Mouse (Mus musculus) ES-E14 (cell line): Measurements from ENCODE around the gene Slc7a11. TPM values are rescaled to one million over a fixed set of nuclear protein-coding genes. Genes with fewer than 3 reads are reported as not detected.

Experiments used
- DNase-seq: peaks from one replicate; pipeline ENCODE4 v3.0.0-alpha.2; 2013; ENCODE audit warnings: low read depth, low spot score
- H3K27ac ChIP-seq: 2 replicates; pipeline ENCODE4 v1.5.1; 2012; ENCODE audit warnings: low read depth, mild to moderate bottlenecking, low read length, moderate library complexity, mixed read lengths; ENCODE audit not compliant: poor library complexity, insufficient read depth, severe bottlenecking
- H3K36me3 ChIP-seq: 2 replicates; pipeline ENCODE4 v1.6.1; 2012; ENCODE audit warnings: mild to moderate bottlenecking, low read length, moderate library complexity, mixed read lengths; ENCODE audit not compliant: control insufficient read depth, poor library complexity, insufficient read depth, severe bottlenecking
- H3K4me1 ChIP-seq, 2 experiments: fragments of 150-350 bp in 1 of 2; sonication (generic) in 1 of 2; 2 replicates each; pipeline ENCODE4 v1.6.1; 2012; ENCODE audit warnings: low read length in 2 of 2, mild to moderate bottlenecking in 1 of 2, mixed read lengths in 1 of 2; ENCODE audit not compliant: control insufficient read depth in 2 of 2, insufficient read depth in 2 of 2, poor library complexity in 1 of 2
- H3K4me3 ChIP-seq, 2 experiments: fragments of 150-350 bp in 1 of 2; sonication (generic) in 1 of 2; 2 replicates each; pipeline ENCODE4 v1.5.1; 2012; ENCODE audit warnings: low read length in 2 of 2, low read depth in 1 of 2, mild to moderate bottlenecking in 1 of 2, mixed read lengths in 1 of 2; ENCODE audit not compliant: insufficient read depth in 1 of 2, poor library complexity in 1 of 2, severe bottlenecking in 1 of 2
- H3K9ac ChIP-seq: 2 replicates; pipeline ENCODE4 v1.6.1; 2012; ENCODE audit warnings: low read depth, mild to moderate bottlenecking, low read length, mixed read lengths; ENCODE audit not compliant: poor library complexity, insufficient read depth, severe bottlenecking
- H3K9me3 ChIP-seq: fragments of 150-350 bp; sonication (generic); 2 replicates; pipeline ENCODE4 v1.6.1; 2012; ENCODE audit warnings: low read depth, mild to moderate bottlenecking, low read length; ENCODE audit not compliant: control insufficient read depth, insufficient read depth
- CHD2 ChIP-seq: IDR thresholded peaks from 2 replicates; pipeline ENCODE4 v1.6.1; 2014; ENCODE audit warnings: mild to moderate bottlenecking, low read depth, low read length, inconsistent platforms
- HCFC1 ChIP-seq: IDR thresholded peaks from 2 replicates; pipeline ENCODE4 v1.6.1; 2012; ENCODE audit warnings: low read length, inconsistent platforms, borderline replicate concordance; ENCODE audit not compliant: insufficient read depth
- MAFK ChIP-seq: IDR thresholded peaks from 2 replicates; pipeline ENCODE4 v1.6.1; 2014; ENCODE audit warnings: mild to moderate bottlenecking, low read depth, low read length, inconsistent platforms; ENCODE audit not compliant: insufficient read depth
- ZC3H11A ChIP-seq: IDR thresholded peaks from 2 replicates; pipeline ENCODE4 v1.6.1; 2012; ENCODE audit warnings: low read depth, mild to moderate bottlenecking, inconsistent platforms, low read length, borderline replicate concordance
- ZNF384 ChIP-seq: IDR thresholded peaks from 2 replicates; pipeline ENCODE4 v1.6.1; 2012; ENCODE audit warnings: low read depth, low read length, inconsistent platforms
- in situ Hi-C, 2 experiments: fragments of 600-800 bp; cut with MboI; formaldehyde crosslinking; loops; one replicate each; pipeline ENCODE4 v1.15.1; 2025; ENCODE audit warnings: low sequenced_read_pairs in 2 of 2, inconsistent platforms in 1 of 2; ENCODE audit not compliant: unreplicated experiment in 2 of 2
- total RNA-seq: library from RNA; depleted of rRNA; stranded (reverse); fragments of 300-350 nt; gene quantifications from 2 replicates; pipeline ENCODE4 v1.2.3, GENCODE M21; 2012

The Slc7a11 gene
- total RNA-seq, 1 experiment, result 2.1 TPM

DNA sequence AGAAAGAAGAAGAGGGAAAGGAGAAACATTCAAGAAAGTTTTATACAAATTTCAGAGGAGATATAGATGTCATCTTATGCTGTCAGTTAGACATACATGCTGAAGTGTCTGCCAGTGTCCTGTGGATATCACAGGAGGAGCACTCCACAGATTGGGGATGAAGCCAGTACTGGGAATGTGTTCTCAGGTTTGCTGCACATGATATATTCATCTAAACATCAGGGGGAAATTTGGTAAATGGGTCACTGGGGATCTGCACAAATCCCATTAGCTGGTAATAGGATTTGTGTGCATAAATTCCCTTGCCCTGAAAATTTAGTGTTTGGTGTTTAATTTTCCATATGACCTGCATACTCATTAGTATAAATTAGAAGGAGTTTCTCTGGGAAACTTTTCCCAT is 562.9 kb downstream of the Slc7a11 start:
- no peak for DNase-seq
- TF ChIP-seq HCFC1 (no peak), ZNF384 (no peak), CHD2 (no peak), MAFK (no peak), ZC3H11A (no peak)
- H3K36me3 ChIP-seq, result no peaks in the 10 kb centered on the region
- no peak overlapping the region for H3K27ac ChIP-seq
- H3K9me3 ChIP-seq, result no peaks in the 10 kb centered on the region
- in situ Hi-C loops, result no loop called here
- H3K9ac ChIP-seq, result no peak overlapping the region
- H3K4me3 ChIP-seq, result no peak overlapping the region
- H3K4me1 ChIP-seq, result no peaks in the 10 kb centered on the region

DNA sequence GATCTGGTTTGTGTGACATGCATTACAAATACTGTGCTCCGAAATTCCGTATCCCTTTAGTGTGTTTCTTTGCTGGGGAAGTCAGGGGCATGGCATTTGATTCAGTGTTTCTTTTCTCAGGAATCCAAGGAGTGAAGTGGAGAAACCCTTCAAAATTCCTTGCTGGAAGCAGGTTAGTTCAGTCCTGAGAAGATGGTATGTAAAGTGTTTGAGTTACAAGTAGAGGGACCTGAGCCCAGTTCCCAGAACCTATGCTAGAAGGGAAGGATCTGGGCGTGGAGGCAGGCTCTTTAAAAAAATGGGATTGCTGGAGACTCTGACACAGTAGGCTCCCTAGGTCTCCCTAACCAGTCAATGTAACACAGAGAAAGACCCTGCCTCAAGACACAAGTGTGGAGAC is 572.6 kb downstream of the Slc7a11 start:
- no peak for TF ChIP-seq MAFK
- TF ChIP-seq CHD2, result no peak
- TF ChIP-seq ZNF384, result no peak
- TF ChIP-seq ZC3H11A, result no peak
- TF ChIP-seq HCFC1, result no peak
- no peaks in the 10 kb centered on the region for H3K36me3 ChIP-seq
- no peak overlapping the region for H3K4me3 ChIP-seq
- in situ Hi-C loops, result no loop called here
- no peaks in the 10 kb centered on the region for H3K4me1 ChIP-seq
- H3K27ac ChIP-seq, result no peak overlapping the region
- no peak overlapping the region for H3K9ac ChIP-seq
- no peak for DNase-seq
- no peaks in the 10 kb centered on the region for H3K9me3 ChIP-seq

DNA sequence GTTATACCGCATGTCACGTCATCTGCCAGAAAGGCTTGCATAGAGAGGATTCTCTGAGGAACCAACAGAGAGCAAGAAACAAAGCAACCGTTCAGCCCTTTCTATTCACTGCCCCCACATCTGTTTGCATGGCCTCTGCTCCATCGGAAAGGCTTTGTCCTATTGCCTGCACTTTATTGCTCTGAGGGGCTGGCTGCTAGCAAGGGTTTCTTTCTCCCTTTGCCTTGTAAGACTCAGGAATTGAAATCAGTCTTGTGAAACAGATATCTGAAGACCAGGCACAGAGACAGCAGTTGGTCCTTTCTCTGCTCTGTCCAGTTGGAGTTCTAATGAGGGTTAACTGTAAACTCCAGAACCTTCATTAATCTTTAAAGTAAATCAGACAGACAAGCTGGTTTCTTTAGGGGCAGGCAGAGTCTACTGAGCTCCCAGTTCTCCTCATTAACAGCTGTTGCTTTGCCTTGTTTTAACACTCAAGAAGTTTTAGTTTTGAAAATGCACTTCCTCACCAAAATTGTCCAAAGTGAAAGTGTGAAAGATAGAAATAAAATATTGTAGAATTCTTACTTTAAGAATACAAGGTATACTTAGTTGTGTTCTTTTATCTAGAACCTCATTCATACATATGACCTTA is 575.3 kb downstream of the Slc7a11 start:
- no peak overlapping the region for H3K27ac ChIP-seq
- TF ChIP-seq ZNF384 (no peak), MAFK (no peak), ZC3H11A (no peak), HCFC1 (no peak), CHD2 (no peak)
- no peak for DNase-seq
- no peak overlapping the region for H3K4me3 ChIP-seq
- H3K9ac ChIP-seq, result no peak overlapping the region
- in situ Hi-C loops, result no loop called here
- no peaks in the 10 kb centered on the region for H3K9me3 ChIP-seq
- no peaks in the 10 kb centered on the region for H3K4me1 ChIP-seq
- H3K36me3 ChIP-seq, result no peaks in the 10 kb centered on the region

DNA sequence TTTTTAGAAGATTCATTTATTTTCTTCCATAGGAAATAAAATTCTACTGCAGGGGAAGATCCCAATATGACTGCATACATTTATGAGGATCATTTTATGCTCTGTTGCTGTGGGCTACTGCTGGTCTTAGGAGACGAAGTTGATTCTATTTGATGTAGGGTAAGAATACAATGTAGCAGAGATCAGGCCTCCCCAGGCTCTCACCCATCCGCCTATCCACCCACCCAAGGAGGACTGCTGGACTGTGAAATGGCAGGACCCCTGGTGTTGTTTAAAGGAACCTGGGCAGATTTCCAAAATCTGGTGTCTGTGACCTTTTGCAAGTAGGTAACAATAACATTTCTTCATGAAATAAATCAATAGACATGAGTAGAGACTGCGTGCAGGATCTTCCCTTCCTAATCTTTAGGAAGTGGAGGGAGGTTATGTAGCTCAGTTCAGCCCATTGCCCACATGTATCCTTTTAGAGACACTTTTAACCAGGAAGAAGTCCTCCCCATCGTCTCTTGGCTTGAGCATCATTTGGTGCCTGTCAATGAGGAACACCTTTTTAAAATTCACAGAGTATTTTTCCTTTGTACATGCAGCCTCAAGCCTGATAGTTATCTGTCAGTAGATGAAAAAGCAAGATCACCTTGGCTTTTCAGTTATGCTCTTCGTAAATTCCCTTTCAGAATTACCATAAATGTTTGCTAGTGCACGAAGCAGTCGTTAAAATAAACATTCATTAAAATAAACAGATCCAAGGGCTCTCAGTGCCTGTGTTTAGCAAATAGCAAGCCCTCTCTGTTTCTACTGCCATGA is 576.1 kb downstream of the Slc7a11 start:
- in situ Hi-C loops, result no loop called here
- Histone ChIP-seq H3K9ac (no peak overlapping the region), H3K27ac (no peak overlapping the region), H3K36me3 (no peaks in the 10 kb centered on the region), H3K9me3 (no peaks in the 10 kb centered on the region), H3K4me1 (no peaks in the 10 kb centered on the region), H3K4me3 (no peak overlapping the region)
- DNase-seq, result no peak
- TF ChIP-seq ZC3H11A, result no peak
- no peak for TF ChIP-seq MAFK
- TF ChIP-seq ZNF384, result no peak
- no peak for TF ChIP-seq CHD2
- TF ChIP-seq HCFC1, result no peak
